In the genomic region with DNA sequence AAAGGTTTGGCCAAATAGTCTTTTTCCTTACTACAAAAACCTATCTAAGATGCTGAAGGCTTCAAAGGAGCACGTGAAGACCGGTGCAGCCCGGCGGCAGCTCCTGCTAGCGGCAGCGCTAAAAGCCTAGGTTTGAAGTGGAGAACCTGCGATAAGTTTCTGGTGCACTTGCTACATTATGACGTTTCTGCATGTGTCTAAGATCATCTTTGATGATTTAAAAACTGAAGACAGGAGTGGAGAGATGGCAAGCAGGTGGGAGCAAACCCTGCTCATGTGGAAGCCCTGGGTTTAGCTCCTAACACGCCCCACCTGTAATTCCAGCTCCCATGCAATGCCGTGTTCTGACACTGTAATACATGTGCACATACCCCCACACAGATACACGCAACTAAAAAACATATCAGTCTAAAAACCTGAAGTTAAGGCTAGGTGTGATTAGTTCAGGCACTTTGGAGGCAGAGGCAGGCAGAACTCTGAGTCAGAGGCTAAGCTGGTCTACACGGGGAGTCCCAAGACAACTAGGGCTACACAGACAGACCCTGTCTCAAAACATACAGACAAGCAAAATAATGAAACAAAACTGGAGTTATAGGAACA, we compare ENCODE assay signal across 8 mouse cellular contexts. TPM values are rescaled to one million over a fixed set of nuclear protein-coding genes. Genes with fewer than 3 reads are reported as not detected.
DNase-seq lines count a peak whose midpoint lies in the region; ATAC-seq and TF ChIP-seq lines count a peak whose summit lies in the region.
"Had no signal": no experiment of that assay in that cellular context is flagged by ENCODE, and none has a peak within 500 bp of the region (broad histone marks: within the 10 kb centered on the region; RNA-seq: fewer than 3 reads in every experiment).

No protein-coding gene starts in this region.

- no peaks in the 10 kb centered on the region for H3K9me3 ChIP-seq in ES-E14 (ENCODE audit: control insufficient read depth, insufficient read depth, low read depth, low read length)
- no peaks in the 10 kb centered on the region for H3K9me3 ChIP-seq in midbrain, postnatal 0 days (ENCODE audit: low read length)

- H3K36me3 ChIP-seq in ES-E14 (ENCODE audit: control insufficient read depth, insufficient read depth, low read length, poor library complexity, severe bottlenecking), result no peaks in the 10 kb centered on the region
- H3K36me3 ChIP-seq in small intestine, adult 2 months (ENCODE audit: control insufficient read depth, insufficient read depth, low read length), result peaks cover 23% of the 10 kb centered on the region
- no peaks in the 10 kb centered on the region for H3K36me3 ChIP-seq in midbrain, postnatal 0 days (ENCODE audit: insufficient read depth, low read length)

- no peak for DNase-seq in layer of hippocampus, adult 2 months (ENCODE audit: low spot score in 2 of 2)
- no peak for DNase-seq in layer of hippocampus, adult 8-10 months (ENCODE audit: low spot score in 2 of 2)
- no peak for DNase-seq in ES-E14 (ENCODE audit: low read depth, low spot score)
- DNase-seq in adrenal gland, postnatal 36 days, result no peak
- no peak for DNase-seq in midbrain, postnatal 0 days (ENCODE audit: low spot score)
- DNase-seq: adrenal gland, adult 8-10 months had no signal

- H3K9ac ChIP-seq in ES-E14 (ENCODE audit: insufficient read depth, low read depth, low read length, poor library complexity, severe bottlenecking), result no peak overlapping the region; the same call in 1 of the 2 replicates
- no peak overlapping the region for H3K9ac ChIP-seq in midbrain, postnatal 0 days (replicated peaks; ENCODE audit: low read length, poor library complexity, severe bottlenecking)

- peaks cover 16 to 40% of the 10 kb centered on the region in 2 experiments for H3K4me1 ChIP-seq in ES-E14 (ENCODE audit: control insufficient read depth in 2 of 2, insufficient read depth in 2 of 2, low read length in 2 of 2, poor library complexity in 1 of 2)
- peaks cover 21% of the 10 kb centered on the region for H3K4me1 ChIP-seq in small intestine, adult 2 months (ENCODE audit: control insufficient read depth, insufficient read depth, insufficient read length, low read length)
- no peaks in the 10 kb centered on the region for H3K4me1 ChIP-seq in midbrain, postnatal 0 days (ENCODE audit: insufficient read depth, low read length)

- peak; percentile 63; the same call in 1 of the 2 replicates for TF ChIP-seq POLR2A in small intestine, adult 2 months (IDR thresholded peaks at IDR 0.05; ENCODE audit: low read depth, low read length)

- WGBS in small intestine, adult 2 months, result 23% methylated on average over 12 of the region's 12 CpGs
- 89% methylated on average over 12 of the region's 12 CpGs for WGBS in midbrain, postnatal 0 days

- in situ Hi-C loops in ES-E14 (cut with MboI; ENCODE audit: low sequenced_read_pairs in 2 of 2, unreplicated experiment in 2 of 2), result no loop called here

- H3K27me3 ChIP-seq in small intestine, adult 2 months (ENCODE audit: control insufficient read depth, insufficient read depth, low read length), result no peaks in the 10 kb centered on the region
- H3K27me3 ChIP-seq in midbrain, postnatal 0 days (ENCODE audit: insufficient read depth, low read length), result no peaks in the 10 kb centered on the region

- 0 out of 2 replicates have a peak, but pooled peaks have one; percentile 38 for ATAC-seq in erythroblast, adult 5-6 weeks (replicated peaks; ENCODE audit: low FRiP score, poor library complexity, severe bottlenecking)
- no peak for ATAC-seq in midbrain, postnatal 0 days (ENCODE audit: low FRiP score)

- H3K4me2 ChIP-seq in midbrain, postnatal 0 days (ENCODE audit: low read depth, low read length, poor library complexity, severe bottlenecking), result no peak overlapping the region

- no peak for TF ChIP-seq CTCF in layer of hippocampus, adult 2 months (conservative IDR thresholded peaks at IDR 0.05)
- no peak for TF ChIP-seq CTCF in small intestine, adult 2 months (IDR thresholded peaks at IDR 0.05; ENCODE audit: extremely low read depth, insufficient read length, insufficient replicate concordance, low read depth, low read length)
- no peak for TF ChIP-seq CTCF in midbrain, postnatal 0 days (IDR thresholded peaks at IDR 0.05)

- peak overlapping the region; percentile 80; the same call in 1 of the 2 replicates for H3K27ac ChIP-seq in layer of hippocampus, adult 2 months
- H3K27ac ChIP-seq in ES-E14 (ENCODE audit: insufficient read depth, low read depth, low read length, poor library complexity, severe bottlenecking), result peak overlapping the region; percentile 80; the same call in 1 of the 2 replicates
- H3K27ac ChIP-seq in small intestine, adult 2 months (ENCODE audit: insufficient read depth, low read depth, low read length), result peak overlapping the region; percentile 97
- H3K27ac ChIP-seq in midbrain, postnatal 0 days (ENCODE audit: low read depth, low read length), result no peak overlapping the region

- no peak overlapping the region for H3K4me3 ChIP-seq in layer of hippocampus, adult 2 months
- H3K4me3 ChIP-seq in ES-E14 (ENCODE audit: insufficient read depth in 1 of 2, low read depth in 1 of 2, low read length in 2 of 2, poor library complexity in 1 of 2, severe bottlenecking in 1 of 2), result no peak overlapping the region
- peak overlapping the region; percentile 23 for H3K4me3 ChIP-seq in small intestine, adult 2 months (ENCODE audit: low read depth, low read length)
- H3K4me3 ChIP-seq in midbrain, postnatal 0 days (ENCODE audit: low read depth, low read length), result no peak overlapping the region

TF ChIP-seq in ES-E14, 5 proteins besides CTCF, POLR2A, EP300 and RAD21:
- TF ChIP-seq MAFK (IDR thresholded peaks at IDR 0.05; ENCODE audit: insufficient read depth, low read depth, low read length) (no peak), ZNF384 (IDR thresholded peaks at IDR 0.05; ENCODE audit: low read depth, low read length) (no peak), CHD2 (IDR thresholded peaks at IDR 0.05; ENCODE audit: low read depth, low read length) (no peak), ZC3H11A (IDR thresholded peaks at IDR 0.05; ENCODE audit: borderline replicate concordance, low read depth, low read length) (no peak), HCFC1 (IDR thresholded peaks at IDR 0.05; ENCODE audit: borderline replicate concordance, insufficient read depth, low read length) (no peak)

RNA-seq across cellular contexts. Expression of a gene that starts 37.3 kb away (rescaled TPM):
- 1 to 10 TPM; 6.0 to 8.2 TPM for total RNA-seq in layer of hippocampus, adult 2 months (2021)
- total RNA-seq in layer of hippocampus, adult 8-10 months (2022), result 1 to 10 TPM; 5.2 to 7.9 (median 7.1) TPM
- 3.0 and 6.5 TPM in 2 replicates for total RNA-seq in ES-E14 (2012; rRNA removed)
- total RNA-seq in erythroblast, adult 5-6 weeks (2015; ENCODE audit: low replicate concordance), result 0.77 and 8.8 TPM in 2 replicates
- 2.6 and 5.4 TPM in 2 replicates for total RNA-seq in erythroblast, adult 5-6 weeks (2017; ENCODE audit: low replicate concordance)
- 0.93 and 1.2 TPM in 2 replicates for polyA plus RNA-seq in small intestine, adult 2 months (2012; rRNA removed)
- 1 to 10 TPM; 8.8 to 9.3 TPM for total RNA-seq in adrenal gland, postnatal 36 days (2021)
- total RNA-seq in midbrain, postnatal 0 days (2014; rRNA removed), result 1.7 and 2.7 TPM in 2 replicates
- 4.5 and 5.0 TPM in 2 replicates for polyA plus RNA-seq in midbrain, postnatal 0 days (2015; fragmentation: Nextera tagmentation; extraction: Ambion mirVana)

RNA-seq across cellular contexts. Expression of a gene that starts 37.4 kb away (rescaled TPM):
- total RNA-seq in layer of hippocampus, adult 2 months (2021), result 10 to 100 TPM; 43.8 to 44.2 TPM
- 10 to 100 TPM; 36.8 to 41.2 (median 39.4) TPM for total RNA-seq in layer of hippocampus, adult 8-10 months (2022)
- total RNA-seq in ES-E14 (2012; rRNA removed), result 41.4 and 43.1 TPM in 2 replicates
- total RNA-seq in erythroblast, adult 5-6 weeks (2015; ENCODE audit: low replicate concordance), result 7.5 and 12.7 TPM in 2 replicates
- 20.2 and 24.7 TPM in 2 replicates for total RNA-seq in erythroblast, adult 5-6 weeks (2017; ENCODE audit: low replicate concordance)
- 1.5 and 3.9 TPM in 2 replicates for polyA plus RNA-seq in small intestine, adult 2 months (2012; rRNA removed)
- 10 to 100 TPM; 36.8 to 44.8 TPM for total RNA-seq in adrenal gland, postnatal 36 days (2021)
- 35.6 and 47.9 TPM in 2 replicates for total RNA-seq in midbrain, postnatal 0 days (2014; rRNA removed)
- 53.7 and 59.6 TPM in 2 replicates for polyA plus RNA-seq in midbrain, postnatal 0 days (2015; fragmentation: Nextera tagmentation; extraction: Ambion mirVana)
